Mouse (Mus musculus): ENCODE measurements around the gene Ppp1r10. TPM values are rescaled to one million over a fixed set of nuclear protein-coding genes. Genes with fewer than 3 reads are reported as not detected.

The Ppp1r10 gene
- polyA plus RNA-seq, 1 experiment, result 58.7 TPM

GRCm38 (mm10) chr17:35918276-35919059, 2.2 kb downstream of the Ppp1r10 start:
- H3K27ac ChIP-seq (ENCODE audit: insufficient read depth, low read length), result peak overlapping the region; percentile 97
- peaks cover 2% of the 10 kb centered on the region for H3K4me1 ChIP-seq (ENCODE audit: control insufficient read depth, insufficient read depth, low read length)
- H3K9me3 ChIP-seq (replicated peaks; ENCODE audit: control insufficient read depth, insufficient read depth, low read length, poor library complexity, severe bottlenecking), result no peaks in the 10 kb centered on the region
- TF ChIP-seq EP300 (IDR thresholded peaks at IDR 0.05; ENCODE audit: insufficient read depth, low read depth, low read length) (no peak), POLR2A (IDR thresholded peaks at IDR 0.05; ENCODE audit: insufficient read depth, low read length) (no peak), CTCF (IDR thresholded peaks at IDR 0.05; ENCODE audit: low read depth, low read length) (no peak)
- peaks cover 29% of the 10 kb centered on the region for H3K36me3 ChIP-seq (ENCODE audit: control insufficient read depth, insufficient read depth, low read length, poor library complexity, severe bottlenecking)
- no peaks in the 10 kb centered on the region for H3K27me3 ChIP-seq (ENCODE audit: control insufficient read depth, insufficient read depth, low read length, poor library complexity, severe bottlenecking)
- H3K9ac ChIP-seq (ENCODE audit: low read depth, poor library complexity, severe bottlenecking), result peak overlapping the region; percentile 97
- H3K4me3 ChIP-seq (ENCODE audit: low read depth, low read length), result peak overlapping the region; percentile 99

GRCm38 (mm10) chr17:35919060-35919715, 3.0 kb downstream of the Ppp1r10 start:
- no peaks in the 10 kb centered on the region for H3K27me3 ChIP-seq (ENCODE audit: control insufficient read depth, insufficient read depth, low read length, poor library complexity, severe bottlenecking)
- TF ChIP-seq CTCF (IDR thresholded peaks at IDR 0.05; ENCODE audit: low read depth, low read length) (no peak), EP300 (IDR thresholded peaks at IDR 0.05; ENCODE audit: insufficient read depth, low read depth, low read length) (no peak), POLR2A (IDR thresholded peaks at IDR 0.05; ENCODE audit: insufficient read depth, low read length) (no peak)
- no peaks in the 10 kb centered on the region for H3K9me3 ChIP-seq (replicated peaks; ENCODE audit: control insufficient read depth, insufficient read depth, low read length, poor library complexity, severe bottlenecking)
- H3K9ac ChIP-seq (ENCODE audit: low read depth, poor library complexity, severe bottlenecking), result peak overlapping the region; percentile 97
- peaks cover 32% of the 10 kb centered on the region for H3K36me3 ChIP-seq (ENCODE audit: control insufficient read depth, insufficient read depth, low read length, poor library complexity, severe bottlenecking)
- H3K4me3 ChIP-seq (ENCODE audit: low read depth, low read length), result peak overlapping the region; percentile 68
- H3K4me1 ChIP-seq (ENCODE audit: control insufficient read depth, insufficient read depth, low read length), result peaks cover 2% of the 10 kb centered on the region
- peak overlapping the region; percentile 92 for H3K27ac ChIP-seq (ENCODE audit: insufficient read depth, low read length)

- Histone ChIP-seq H3K27me3 (ENCODE audit: control insufficient read depth, insufficient read depth, low read length, poor library complexity, severe bottlenecking) (no peaks in the 10 kb centered on the region), H3K27ac (ENCODE audit: insufficient read depth, low read length) (peak overlapping the region; percentile 92), H3K4me3 (ENCODE audit: low read depth, low read length) (no peak overlapping the region), H3K36me3 (ENCODE audit: control insufficient read depth, insufficient read depth, low read length, poor library complexity, severe bottlenecking) (peaks cover 34% of the 10 kb centered on the region), H3K9ac (ENCODE audit: low read depth, poor library complexity, severe bottlenecking) (peak overlapping the region; percentile 75), H3K4me1 (ENCODE audit: control insufficient read depth, insufficient read depth, low read length) (peaks cover 2% of the 10 kb centered on the region), H3K9me3 (replicated peaks; ENCODE audit: control insufficient read depth, insufficient read depth, low read length, poor library complexity, severe bottlenecking) (no peaks in the 10 kb centered on the region)
- TF ChIP-seq EP300 (IDR thresholded peaks at IDR 0.05; ENCODE audit: insufficient read depth, low read depth, low read length) (no peak), POLR2A (IDR thresholded peaks at IDR 0.05; ENCODE audit: insufficient read depth, low read length) (no peak), CTCF (IDR thresholded peaks at IDR 0.05; ENCODE audit: low read depth, low read length) (no peak)
These were observed 3.6 kb downstream of the Ppp1r10 start for GRCm38 (mm10) chr17:35919864-35920301.

GRCm38 (mm10) chr17:35920384-35920783, 4.2 kb downstream of the Ppp1r10 start:
- 0 out of 2 replicates have a peak overlapping the region, but pooled peaks have one; percentile 92 for H3K27ac ChIP-seq (ENCODE audit: insufficient read depth, low read length)
- peaks cover 2% of the 10 kb centered on the region for H3K4me1 ChIP-seq (ENCODE audit: control insufficient read depth, insufficient read depth, low read length)
- H3K9ac ChIP-seq (ENCODE audit: low read depth, poor library complexity, severe bottlenecking), result no peak overlapping the region
- no peak for TF ChIP-seq POLR2A (IDR thresholded peaks at IDR 0.05; ENCODE audit: insufficient read depth, low read length)
- H3K27me3 ChIP-seq (ENCODE audit: control insufficient read depth, insufficient read depth, low read length, poor library complexity, severe bottlenecking), result no peaks in the 10 kb centered on the region
- H3K4me3 ChIP-seq (ENCODE audit: low read depth, low read length), result no peak overlapping the region
- H3K36me3 ChIP-seq (ENCODE audit: control insufficient read depth, insufficient read depth, low read length, poor library complexity, severe bottlenecking), result peaks cover 34% of the 10 kb centered on the region
- H3K9me3 ChIP-seq (replicated peaks; ENCODE audit: control insufficient read depth, insufficient read depth, low read length, poor library complexity, severe bottlenecking), result no peaks in the 10 kb centered on the region

- Histone ChIP-seq H3K9me3 (replicated peaks; ENCODE audit: control insufficient read depth, insufficient read depth, low read length, poor library complexity, severe bottlenecking) (no peaks in the 10 kb centered on the region), H3K4me1 (ENCODE audit: control insufficient read depth, insufficient read depth, low read length) (peaks cover 2% of the 10 kb centered on the region), H3K4me3 (ENCODE audit: low read depth, low read length) (no peak overlapping the region), H3K36me3 (ENCODE audit: control insufficient read depth, insufficient read depth, low read length, poor library complexity, severe bottlenecking) (peaks cover 36% of the 10 kb centered on the region), H3K9ac (ENCODE audit: low read depth, poor library complexity, severe bottlenecking) (no peak overlapping the region), H3K27ac (ENCODE audit: insufficient read depth, low read length) (no peak overlapping the region), H3K27me3 (ENCODE audit: control insufficient read depth, insufficient read depth, low read length, poor library complexity, severe bottlenecking) (no peaks in the 10 kb centered on the region)
- TF ChIP-seq EP300 (IDR thresholded peaks at IDR 0.05; ENCODE audit: insufficient read depth, low read depth, low read length), result no peak
- TF ChIP-seq POLR2A (IDR thresholded peaks at IDR 0.05; ENCODE audit: insufficient read depth, low read length), result no peak
- no peak for TF ChIP-seq CTCF (IDR thresholded peaks at IDR 0.05; ENCODE audit: low read depth, low read length)
These were observed 4.8 kb downstream of the Ppp1r10 start for GRCm38 (mm10) chr17:35920862-35921562.

All from ES-Bruce4 (cell line).